Mouse (Mus musculus): ENCODE measurements around the gene Btbd9.

- TF ChIP-seq CTCF (IDR thresholded peaks at IDR 0.05; ENCODE audit: low read depth, low read length) (no peak), POLR2A (IDR thresholded peaks at IDR 0.05; ENCODE audit: extremely low read depth, insufficient read depth, low read length) (no peak)
These were observed 333.6 kb downstream of the Btbd9 start for GRCm38 (mm10) chr17:30242647-30243046.
